Mouse (Mus musculus) liver, embryonic 15.5 days (tissue): ENCODE measurements around the gene Dock2. TPM values are rescaled to one million over a fixed set of nuclear protein-coding genes. Genes with fewer than 3 reads are reported as not detected.

Source experiments
- ATAC-seq: fragments of 200-750 bp; cut with Nextera tagmentation; 2 replicates; pipeline ENCODE4 v1.8.0; 2017; ENCODE audit warnings: moderate number of reproducible peaks, mild to moderate bottlenecking, moderate library complexity; ENCODE audit not compliant: insufficient read depth
- H3K27ac ChIP-seq: fragments of 300-500 bp; sonication (generic); replicated peaks from 2 replicates; pipeline ENCODE4 v1.5.1; 2015; ENCODE audit warnings: mild to moderate bottlenecking, inconsistent platforms
- H3K27me3 ChIP-seq: fragments of 300-500 bp; sonication (generic); 2 replicates; pipeline ENCODE4 v1.6.1; 2015; ENCODE audit warnings: mild to moderate bottlenecking, inconsistent platforms
- H3K36me3 ChIP-seq: fragments of 300-500 bp; sonication (generic); replicated peaks from 2 replicates; pipeline ENCODE4 v1.6.1; 2015; ENCODE audit warnings: moderate library complexity, mild to moderate bottlenecking, inconsistent platforms
- H3K4me1 ChIP-seq: fragments of 300-500 bp; sonication (generic); replicated peaks from 2 replicates; pipeline ENCODE4 v1.6.1; 2015; ENCODE audit warnings: inconsistent platforms
- H3K4me2 ChIP-seq: fragments of 300-500 bp; sonication (generic); 2 replicates; pipeline ENCODE4 v1.6.1; 2015; ENCODE audit warnings: moderate library complexity, mild to moderate bottlenecking, inconsistent platforms
- H3K4me3 ChIP-seq: fragments of 300-500 bp; sonication (generic); replicated peaks from 2 replicates; pipeline ENCODE4 v1.5.1; 2015; ENCODE audit warnings: mild to moderate bottlenecking, inconsistent platforms
- H3K9ac ChIP-seq: fragments of 300-500 bp; sonication (generic); 2 replicates; pipeline ENCODE4 v1.6.1; 2015; ENCODE audit warnings: moderate library complexity, mild to moderate bottlenecking, inconsistent platforms
- H3K9me3 ChIP-seq: fragments of 300-500 bp; sonication (generic); replicated peaks from 2 replicates; pipeline ENCODE4 v1.6.1; 2016; ENCODE audit warnings: inconsistent platforms
- WGBS: fragments of 180-500 bp; shearing (Covaris S2); methylation state at CpG from one replicate; pipeline ENCODE4 v1.1.7; 2015; ENCODE audit warnings: mixed read lengths; ENCODE audit not compliant: insufficient replicate concordance; 5-methylcytosine and 5-hydroxymethylcytosine counted together
- polyA plus RNA-seq: library from polyadenylated mRNA; unstranded; fragments of >200 nt; fragmentation: Nextera tagmentation; extraction: Ambion mirVana; gene quantifications from 2 replicates; pipeline ENCODE4 v1.2.1, GENCODE M21; 2015

Gene Dock2
- polyA plus RNA-seq, 1 experiment from 2014 or later, result 4.6 TPM

DNA sequence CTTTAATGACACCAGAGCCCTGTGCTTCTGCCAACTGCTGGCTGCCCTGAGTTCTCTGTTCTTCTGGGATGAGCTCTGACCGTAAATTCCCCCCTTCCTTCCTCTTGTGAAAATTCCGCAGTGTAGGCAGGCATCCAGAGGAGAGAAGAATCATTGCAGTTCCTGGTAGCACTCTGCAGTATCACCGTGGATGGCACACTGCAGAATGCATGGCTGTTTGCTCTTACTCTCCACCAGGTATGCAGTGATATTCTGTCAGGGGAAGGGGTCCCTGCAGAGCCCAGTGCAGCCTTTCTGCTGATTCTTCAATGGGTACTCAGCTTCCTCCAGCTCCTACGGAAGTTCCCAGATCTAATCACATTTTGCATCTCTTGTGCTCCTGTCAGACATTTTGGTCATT lies 391.6 kb downstream of the Dock2 start:
- no peak for ATAC-seq
- Histone ChIP-seq H3K27me3 (no peaks in the 10 kb centered on the region), H3K9ac (no peak overlapping the region), H3K9me3 (no peaks in the 10 kb centered on the region), H3K4me3 (no peak overlapping the region), H3K36me3 (no peaks in the 10 kb centered on the region), H3K4me2 (no peak overlapping the region), H3K4me1 (no peaks in the 10 kb centered on the region), H3K27ac (no peak overlapping the region)
- 54% methylated on average over 4 of the region's 4 CpGs for WGBS

DNA sequence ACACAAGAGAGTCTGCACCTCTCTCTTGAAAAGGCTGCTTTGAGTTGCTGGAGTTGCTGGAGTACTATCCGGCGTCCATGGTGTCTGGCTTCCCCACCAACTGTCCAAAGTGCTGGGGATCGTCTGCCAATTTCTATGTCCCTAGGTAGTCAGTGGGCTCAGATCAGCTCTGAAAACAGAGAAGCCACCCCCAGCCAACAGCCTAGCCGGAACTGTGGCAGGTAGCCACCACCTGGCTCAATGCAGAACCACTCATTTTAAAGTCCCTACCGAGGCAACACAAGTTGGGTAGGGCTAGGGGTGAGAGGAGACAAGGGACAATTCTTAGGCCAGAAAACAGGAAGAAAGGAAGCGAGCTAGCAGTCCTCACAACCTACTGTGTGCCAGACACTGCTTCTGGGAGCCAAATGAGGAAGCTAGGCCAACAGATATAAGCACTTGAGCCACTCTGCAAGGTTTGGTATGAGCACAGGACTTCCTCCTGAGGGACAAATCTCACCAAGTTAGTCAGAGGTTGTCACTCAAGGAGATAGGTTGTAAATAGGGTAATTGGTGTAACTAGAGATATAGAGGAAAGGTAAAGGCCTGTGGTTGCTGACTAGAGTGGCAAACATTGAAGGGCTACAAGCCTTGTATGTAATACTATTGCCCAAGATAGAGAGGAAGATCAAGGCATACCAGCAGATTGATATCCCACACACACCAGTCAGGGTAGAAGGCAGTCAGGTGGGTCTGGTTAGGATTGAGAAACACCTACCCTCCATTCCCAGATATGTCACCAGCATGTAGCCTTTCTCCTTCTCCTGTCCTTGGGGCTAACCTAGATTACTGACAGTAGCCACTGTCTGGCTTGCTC lies 394.2 kb downstream of the Dock2 start:
- no peaks in the 10 kb centered on the region for H3K9me3 ChIP-seq
- H3K36me3 ChIP-seq, result no peaks in the 10 kb centered on the region
- peak; percentile 25; the same call in 1 of the 2 replicates for ATAC-seq
- H3K4me2 ChIP-seq, result no peak overlapping the region
- 43% methylated on average over 6 of the region's 6 CpGs for WGBS
- no peaks in the 10 kb centered on the region for H3K4me1 ChIP-seq
- H3K9ac ChIP-seq, result no peak overlapping the region
- H3K27ac ChIP-seq, result no peak overlapping the region
- no peaks in the 10 kb centered on the region for H3K27me3 ChIP-seq
- no peak overlapping the region for H3K4me3 ChIP-seq

DNA sequence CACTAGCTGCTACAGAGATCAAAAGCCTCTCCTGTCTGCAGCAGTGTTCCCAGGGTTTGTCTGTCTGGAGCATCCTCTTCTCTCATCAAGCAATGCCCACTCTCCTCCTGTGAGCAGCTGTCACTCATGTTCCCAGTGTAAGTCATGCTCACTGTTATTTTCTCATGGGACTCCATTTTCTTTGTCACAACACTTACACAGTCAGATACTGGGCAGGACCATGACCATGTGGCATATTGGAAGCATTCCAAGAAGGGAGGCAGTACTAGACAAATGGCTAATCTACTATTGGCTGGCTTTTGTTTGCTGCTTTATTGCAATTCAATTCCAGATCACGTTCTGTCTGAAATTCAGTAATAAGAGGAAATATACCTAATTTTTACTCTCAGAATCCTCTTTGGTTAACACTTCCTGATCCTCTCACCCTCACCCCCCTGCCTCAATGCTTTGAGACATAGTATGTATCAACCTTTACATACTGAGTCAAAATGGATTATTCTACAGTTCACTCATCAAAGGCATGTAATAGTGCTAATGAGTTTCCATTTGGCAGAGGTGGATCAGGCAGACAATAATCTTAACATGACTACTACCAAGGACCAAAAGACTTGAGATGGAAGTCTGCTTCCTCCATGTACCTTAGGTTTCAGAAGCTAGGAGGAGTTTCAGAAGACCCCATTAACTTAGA lies 398.5 kb downstream of the Dock2 start:
- no peak for ATAC-seq
- Histone ChIP-seq H3K4me1 (no peaks in the 10 kb centered on the region), H3K27me3 (no peaks in the 10 kb centered on the region), H3K4me3 (no peak overlapping the region), H3K27ac (no peak overlapping the region), H3K9ac (no peak overlapping the region), H3K4me2 (no peak overlapping the region), H3K9me3 (no peaks in the 10 kb centered on the region), H3K36me3 (no peaks in the 10 kb centered on the region)
- WGBS, result 50% methylated on average over 1 of the region's 1 CpGs

DNA sequence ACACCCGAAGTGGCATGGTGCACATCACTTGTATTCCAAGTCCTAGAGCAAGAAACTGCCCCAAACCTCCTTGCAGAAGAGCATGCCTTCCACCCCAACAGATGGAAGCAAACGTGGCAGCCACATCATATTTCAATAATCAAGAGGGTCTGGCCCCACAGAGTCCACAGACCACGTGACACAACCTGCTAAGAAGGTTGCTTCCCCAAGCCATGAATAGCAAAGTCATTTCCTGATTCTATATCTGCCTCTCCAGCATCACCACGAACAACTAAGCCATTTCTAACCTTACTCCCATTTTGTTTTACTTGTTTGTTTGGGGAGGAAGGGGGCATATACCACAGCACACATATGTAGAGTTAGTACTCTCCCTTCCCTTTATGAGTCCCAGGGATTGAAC lies 399.5 kb downstream of the Dock2 start:
- no peak overlapping the region for H3K4me3 ChIP-seq
- no peak for ATAC-seq
- H3K27ac ChIP-seq, result no peak overlapping the region
- H3K9me3 ChIP-seq, result no peaks in the 10 kb centered on the region
- no peak overlapping the region for H3K4me2 ChIP-seq
- no peaks in the 10 kb centered on the region for H3K4me1 ChIP-seq
- no peaks in the 10 kb centered on the region for H3K27me3 ChIP-seq
- H3K9ac ChIP-seq, result no peak overlapping the region
- WGBS, result 30% methylated on average over 4 of the region's 4 CpGs
- H3K36me3 ChIP-seq, result no peaks in the 10 kb centered on the region

DNA sequence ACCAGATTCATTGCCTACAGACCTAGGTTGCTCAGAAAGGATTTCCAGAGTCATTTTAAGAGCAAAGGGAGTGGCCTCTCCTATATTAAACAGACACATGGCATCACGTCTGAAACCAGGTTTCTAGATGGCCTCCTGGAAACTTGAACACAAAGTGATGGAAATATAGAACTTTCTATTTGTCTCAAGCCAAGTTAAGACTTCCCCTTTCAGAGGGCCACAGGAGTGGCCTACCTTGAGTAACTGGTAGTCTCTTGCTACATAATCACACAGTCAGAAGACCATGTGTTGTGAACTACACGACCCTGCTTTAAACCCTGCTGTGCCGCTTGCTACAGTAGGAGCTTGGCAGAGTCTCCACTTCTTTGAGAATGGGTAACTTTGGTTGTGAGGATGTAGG lies 400.2 kb downstream of the Dock2 start:
- no peak overlapping the region for H3K4me3 ChIP-seq
- 57% methylated on average over 3 of the region's 3 CpGs for WGBS
- H3K9ac ChIP-seq, result no peak overlapping the region

DNA sequence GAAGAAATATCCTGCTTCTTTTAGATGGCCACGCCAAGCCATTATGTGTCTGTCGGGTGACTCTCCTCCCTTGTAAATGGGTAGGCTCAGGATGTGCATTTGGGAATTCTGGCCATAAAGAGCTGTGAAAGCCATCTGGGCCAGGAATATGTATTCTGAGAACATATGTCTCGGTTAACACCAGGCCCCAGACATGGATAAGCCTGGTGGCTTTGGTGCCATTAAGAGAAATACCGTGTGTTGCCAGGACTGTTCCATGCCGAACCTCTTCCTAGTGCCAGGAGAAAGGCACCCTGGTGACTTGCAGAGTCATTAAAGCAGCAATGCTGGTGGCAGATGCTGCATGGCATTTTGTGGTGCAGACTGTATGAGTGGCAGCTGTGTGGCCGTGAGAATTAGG lies 406.0 kb downstream of the Dock2 start:
- Histone ChIP-seq H3K36me3 (no peaks in the 10 kb centered on the region), H3K27ac (no peak overlapping the region), H3K4me2 (no peak overlapping the region), H3K9ac (no peak overlapping the region), H3K9me3 (no peaks in the 10 kb centered on the region), H3K4me3 (no peak overlapping the region), H3K4me1 (no peaks in the 10 kb centered on the region), H3K27me3 (no peaks in the 10 kb centered on the region)
- no peak for ATAC-seq
- WGBS, result 66% methylated on average over 6 of the region's 6 CpGs

More for the DNA sequence above, 400.2 kb downstream of the Dock2 start:
- Histone ChIP-seq H3K4me2 (no peak overlapping the region), H3K36me3 (no peaks in the 10 kb centered on the region), H3K27ac (no peak overlapping the region), H3K4me1 (no peaks in the 10 kb centered on the region), H3K27me3 (no peaks in the 10 kb centered on the region), H3K9me3 (no peaks in the 10 kb centered on the region)
- ATAC-seq, result no peak

DNA sequence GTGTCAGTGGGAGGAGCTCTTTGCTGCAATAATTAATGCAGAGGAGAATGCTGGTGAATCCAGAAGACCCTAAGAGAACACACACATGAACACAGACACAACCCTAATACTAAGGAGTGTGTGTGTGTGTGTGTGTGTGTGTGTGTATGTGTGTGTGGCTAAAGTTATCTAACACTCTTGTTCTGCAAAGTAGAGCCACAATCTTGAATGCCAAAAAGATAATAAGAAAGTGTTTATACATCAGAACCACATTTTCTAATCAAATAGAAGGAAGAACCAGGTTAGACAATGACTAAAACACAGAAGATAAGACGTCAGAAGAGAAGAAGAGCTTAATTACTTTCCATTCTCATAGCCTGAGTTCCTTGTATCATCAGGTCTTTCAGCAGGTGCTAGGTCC lies 408.1 kb downstream of the Dock2 start:
- Histone ChIP-seq H3K9ac (no peak overlapping the region), H3K27me3 (no peaks in the 10 kb centered on the region), H3K9me3 (no peaks in the 10 kb centered on the region), H3K4me3 (no peak overlapping the region), H3K27ac (no peak overlapping the region), H3K4me2 (no peak overlapping the region), H3K36me3 (no peaks in the 10 kb centered on the region), H3K4me1 (no peaks in the 10 kb centered on the region)
- whole genome bisulfite sequencing, result 29% methylated on average over 1 of the region's 1 CpGs
- no peak for ATAC-seq

DNA sequence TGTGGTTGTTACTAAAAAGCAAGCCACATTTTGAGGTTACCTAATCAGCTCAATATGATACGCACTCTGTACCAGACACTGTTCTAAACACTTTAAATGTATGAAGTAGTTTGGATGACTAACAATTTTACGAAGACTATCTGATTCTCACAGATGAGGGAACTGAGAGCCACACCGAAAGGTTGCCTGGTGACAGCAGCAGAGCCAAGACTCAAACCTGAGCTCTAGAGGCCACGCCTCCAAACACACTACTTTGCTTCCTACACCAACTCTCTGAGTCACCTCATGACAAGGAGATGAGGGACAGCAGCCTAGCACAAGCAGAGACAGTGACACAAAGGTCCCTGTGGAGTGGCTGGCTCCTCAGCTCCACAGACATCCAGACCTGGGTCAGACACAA lies 411.5 kb downstream of the Dock2 start:
- H3K27me3 ChIP-seq, result no peaks in the 10 kb centered on the region
- H3K27ac ChIP-seq, result no peak overlapping the region
- 58% methylated on average over 4 of the region's 4 CpGs for WGBS
- H3K9ac ChIP-seq, result no peak overlapping the region
- H3K4me3 ChIP-seq, result no peak overlapping the region
- H3K4me2 ChIP-seq, result no peak overlapping the region
- H3K9me3 ChIP-seq, result no peaks in the 10 kb centered on the region
- no peaks in the 10 kb centered on the region for H3K36me3 ChIP-seq
- ATAC-seq, result no peak
- no peaks in the 10 kb centered on the region for H3K4me1 ChIP-seq

DNA sequence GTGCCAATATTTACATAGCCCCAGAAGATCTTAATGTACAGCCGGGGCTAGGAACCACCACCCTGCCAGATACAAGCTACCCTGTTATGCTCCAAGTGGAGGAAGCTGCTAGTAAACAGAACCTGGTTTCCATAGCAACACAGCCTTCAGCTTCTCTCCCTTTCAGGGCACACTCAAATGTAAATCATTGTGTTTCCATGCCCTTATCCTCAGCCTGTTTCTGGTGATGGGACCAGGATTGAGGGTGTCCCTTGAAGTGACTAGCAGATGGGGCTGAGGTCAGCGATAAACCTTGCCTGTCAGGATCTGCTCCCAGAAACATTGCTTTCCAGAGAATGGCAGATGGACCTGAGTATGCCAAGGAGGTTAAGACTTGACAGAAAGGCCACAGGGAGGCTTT lies 427.6 kb downstream of the Dock2 start:
- H3K27me3 ChIP-seq, result no peaks in the 10 kb centered on the region
- H3K36me3 ChIP-seq, result no peaks in the 10 kb centered on the region
- H3K9me3 ChIP-seq, result no peaks in the 10 kb centered on the region
- no peak for ATAC-seq
- H3K4me1 ChIP-seq, result no peaks in the 10 kb centered on the region
- 48% methylated on average over 2 of the region's 2 CpGs for WGBS
- no peak overlapping the region for H3K9ac ChIP-seq
- no peak overlapping the region for H3K4me2 ChIP-seq
- H3K4me3 ChIP-seq, result no peak overlapping the region
- H3K27ac ChIP-seq, result no peak overlapping the region

DNA sequence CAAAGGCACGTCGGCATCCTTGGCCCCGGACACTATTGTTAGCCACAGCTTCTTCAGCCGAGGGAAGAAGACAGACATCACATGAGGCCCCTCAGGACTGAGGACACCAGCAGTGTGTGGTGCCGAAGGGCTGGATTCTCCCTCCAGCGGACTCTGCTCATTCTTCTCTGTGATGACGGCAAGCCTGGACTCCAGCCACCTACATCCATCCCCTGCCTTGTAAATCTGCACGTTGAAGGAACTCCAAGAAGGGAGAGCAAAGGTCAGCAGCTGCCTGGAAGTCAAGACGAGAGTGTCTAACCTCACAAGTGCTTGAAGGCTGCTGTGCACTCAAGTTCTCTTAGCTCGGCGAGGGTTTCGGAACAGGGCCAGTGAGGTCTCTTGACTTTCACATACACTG lies 428.3 kb downstream of the Dock2 start:
- no peak overlapping the region for H3K4me2 ChIP-seq
- H3K27me3 ChIP-seq, result no peaks in the 10 kb centered on the region
- H3K9me3 ChIP-seq, result no peaks in the 10 kb centered on the region
- no peaks in the 10 kb centered on the region for H3K36me3 ChIP-seq
- no peaks in the 10 kb centered on the region for H3K4me1 ChIP-seq
- H3K9ac ChIP-seq, result no peak overlapping the region
- 71% methylated on average over 12 of the region's 12 CpGs for WGBS
- H3K4me3 ChIP-seq, result no peak overlapping the region
- no peak for ATAC-seq
- H3K27ac ChIP-seq, result no peak overlapping the region

DNA sequence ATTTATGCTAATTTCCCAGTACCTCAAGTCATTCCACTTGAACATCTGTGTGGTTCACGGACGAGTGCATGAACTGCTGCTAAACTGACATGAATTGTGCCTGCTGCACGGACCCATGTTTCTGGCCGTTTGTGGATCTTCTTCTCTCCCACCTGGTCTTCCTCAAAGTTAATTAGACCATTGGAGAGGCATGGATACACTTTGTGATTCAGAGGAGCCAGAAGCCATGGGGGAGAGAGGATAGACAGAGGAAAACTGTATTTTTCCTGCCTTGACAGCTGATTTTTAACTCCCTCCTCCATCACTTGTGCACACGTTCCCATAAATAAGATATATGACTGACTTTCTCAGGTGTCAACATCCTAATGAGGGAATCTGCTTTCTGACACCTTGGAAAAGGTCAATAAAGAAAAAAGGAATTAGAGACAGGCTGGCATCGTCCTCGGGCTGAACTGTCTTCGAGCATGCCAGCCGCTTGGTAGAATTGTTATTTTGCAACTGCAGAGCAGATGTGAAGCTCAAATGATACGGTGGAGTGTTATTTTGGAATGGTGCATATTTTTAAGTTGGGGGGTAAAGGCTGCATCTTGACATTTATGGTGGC lies 434.1 kb downstream of the Dock2 start:
- Histone ChIP-seq H3K36me3 (no peaks in the 10 kb centered on the region), H3K9me3 (no peaks in the 10 kb centered on the region), H3K4me2 (no peak overlapping the region), H3K27me3 (no peaks in the 10 kb centered on the region), H3K27ac (no peak overlapping the region), H3K4me1 (no peaks in the 10 kb centered on the region), H3K9ac (no peak overlapping the region), H3K4me3 (no peak overlapping the region)
- ATAC-seq, result no peak
- WGBS, result 64% methylated on average over 10 of the region's 10 CpGs
